Mouse (Mus musculus) cerebellum, adult 2 months (tissue): ENCODE measurements around the gene Adamtsl1. TPM values are rescaled to one million over a fixed set of nuclear protein-coding genes. Genes with fewer than 3 reads are reported as not detected.

Experiments used
- DNase-seq, 2 experiments: peaks; one replicate each; pipeline ENCODE4 v3.0.0; 2021
- H3K27ac ChIP-seq: fragments of 200-500 bp; 2 replicates; pipeline ENCODE4 v1.5.1; 2012; ENCODE audit warnings: low read length, control low read depth, inconsistent platforms; ENCODE audit not compliant: insufficient read depth
- H3K27me3 ChIP-seq: fragments of 200-500 bp; 2 replicates; pipeline ENCODE4 v1.6.1; 2012; ENCODE audit warnings: inconsistent platforms, mild to moderate bottlenecking, low read length, moderate library complexity; ENCODE audit not compliant: control insufficient read depth, insufficient read depth
- H3K4me1 ChIP-seq: fragments of 200-500 bp; 2 replicates; pipeline ENCODE4 v1.6.1; 2011; ENCODE audit warnings: low read length; ENCODE audit not compliant: control insufficient read depth, insufficient read depth
- H3K4me3 ChIP-seq: fragments of 200-500 bp; replicated peaks from 2 replicates; pipeline ENCODE3; 2011; ENCODE audit warnings: mild to moderate bottlenecking, low read depth, low read length, control low read depth; ENCODE audit not compliant: insufficient read depth
- CTCF ChIP-seq: fragments of 200-500 bp; IDR thresholded peaks from 2 replicates; pipeline ENCODE4 v1.5.1; 2011; ENCODE audit warnings: low read depth, mild to moderate bottlenecking, control low read depth, low read length, moderate library complexity, borderline replicate concordance; ENCODE audit not compliant: insufficient read depth
- POLR2A ChIP-seq: fragments of 200-500 bp; IDR thresholded peaks from 2 replicates; pipeline ENCODE4 v1.6.1; 2011; ENCODE audit warnings: low read length, control low read depth, borderline replicate concordance; ENCODE audit not compliant: insufficient read depth
- WGBS: fragments of 180-500 bp; shearing (Covaris S2); methylation state at CpG from one replicate; pipeline ENCODE4 v1.1.7; 2018; 5-methylcytosine and 5-hydroxymethylcytosine counted together
- polyA plus RNA-seq: library from polyadenylated mRNA; depleted of rRNA; stranded (reverse); fragments of >200 nt; gene quantifications from 2 replicates; pipeline ENCODE4 v1.2.3, GENCODE M21; 2012

Gene Adamtsl1
- polyA plus RNA-seq, 1 experiment: 3.3 TPM

DNA sequence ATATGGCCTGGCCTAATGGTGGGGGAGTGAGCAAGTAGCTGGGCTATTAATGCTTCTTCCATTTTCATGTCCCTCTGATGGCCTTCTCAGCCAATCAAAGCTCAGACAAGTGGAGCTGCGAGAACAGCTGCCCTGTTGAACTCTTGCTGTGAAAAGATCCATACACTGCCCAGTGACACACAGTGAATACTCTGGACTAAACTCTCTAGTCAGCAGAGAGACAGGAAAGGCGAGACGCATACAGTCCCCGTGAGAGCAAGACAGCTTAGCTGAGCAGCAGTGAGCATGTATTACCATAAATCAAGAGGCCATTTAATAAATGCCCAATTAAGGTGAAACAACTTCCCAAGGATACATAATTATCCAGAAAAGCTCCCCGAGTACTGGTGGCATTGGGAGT is 492.6 kb downstream of the Adamtsl1 start:
- Histone ChIP-seq H3K4me3 (no peak overlapping the region), H3K4me1 (no peaks in the 10 kb centered on the region), H3K27ac (no peak overlapping the region), H3K27me3 (no peaks in the 10 kb centered on the region)
- TF ChIP-seq POLR2A (no peak), CTCF (no peak)
- no peak for DNase-seq
- 59% methylated on average over 5 of the region's 5 CpGs for WGBS

- 71% methylated on average over 3 of the region's 3 CpGs for WGBS
- TF ChIP-seq CTCF (no peak), POLR2A (no peak)
- DNase-seq: no peak
- Histone ChIP-seq H3K27me3 (no peaks in the 10 kb centered on the region), H3K4me3 (no peak overlapping the region), H3K4me1 (no peaks in the 10 kb centered on the region), H3K27ac (no peak overlapping the region)
Measured at GRCm38 (mm10) chr4:86013640-86014039, 499.7 kb downstream of the Adamtsl1 start.

DNA sequence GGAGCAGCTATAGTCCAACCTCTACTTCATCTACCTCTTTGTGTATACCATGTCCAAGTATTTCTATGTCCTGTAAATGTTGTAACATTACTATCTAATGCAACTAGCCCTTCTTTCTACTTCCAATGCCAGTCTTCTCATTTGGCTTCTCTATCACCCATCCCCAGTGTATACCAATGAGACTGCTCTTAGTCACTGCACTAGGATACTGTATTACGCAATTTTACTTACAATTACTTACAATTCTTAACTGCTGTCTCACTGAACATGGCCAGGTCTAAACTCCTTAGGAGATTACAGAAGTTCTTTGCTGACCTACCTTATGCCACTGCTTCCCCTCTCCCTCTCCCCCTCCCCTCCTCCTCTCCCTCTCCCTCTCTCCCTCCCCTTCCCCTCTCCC is 505.0 kb downstream of the Adamtsl1 start:
- DNase-seq: no peak
- TF ChIP-seq POLR2A (no peak), CTCF (no peak)
- Histone ChIP-seq H3K27me3 (no peaks in the 10 kb centered on the region), H3K27ac (no peak overlapping the region), H3K4me3 (no peak overlapping the region), H3K4me1 (peaks cover 4% of the 10 kb centered on the region)
- WGBS: 96% methylated on average over 1 of the region's 1 CpGs

GRCm38 (mm10) chr4:86019586-86019985 is 505.6 kb downstream of the Adamtsl1 start:
- H3K27ac ChIP-seq: no peak overlapping the region
- WGBS: 20% methylated on average over 4 of the region's 4 CpGs
- H3K4me1 ChIP-seq: peaks cover 4% of the 10 kb centered on the region
- DNase-seq: peak; percentile 18 to 33
- no peak overlapping the region for H3K4me3 ChIP-seq
- no peaks in the 10 kb centered on the region for H3K27me3 ChIP-seq
- no peak for TF ChIP-seq POLR2A
- TF ChIP-seq CTCF: no peak

DNA sequence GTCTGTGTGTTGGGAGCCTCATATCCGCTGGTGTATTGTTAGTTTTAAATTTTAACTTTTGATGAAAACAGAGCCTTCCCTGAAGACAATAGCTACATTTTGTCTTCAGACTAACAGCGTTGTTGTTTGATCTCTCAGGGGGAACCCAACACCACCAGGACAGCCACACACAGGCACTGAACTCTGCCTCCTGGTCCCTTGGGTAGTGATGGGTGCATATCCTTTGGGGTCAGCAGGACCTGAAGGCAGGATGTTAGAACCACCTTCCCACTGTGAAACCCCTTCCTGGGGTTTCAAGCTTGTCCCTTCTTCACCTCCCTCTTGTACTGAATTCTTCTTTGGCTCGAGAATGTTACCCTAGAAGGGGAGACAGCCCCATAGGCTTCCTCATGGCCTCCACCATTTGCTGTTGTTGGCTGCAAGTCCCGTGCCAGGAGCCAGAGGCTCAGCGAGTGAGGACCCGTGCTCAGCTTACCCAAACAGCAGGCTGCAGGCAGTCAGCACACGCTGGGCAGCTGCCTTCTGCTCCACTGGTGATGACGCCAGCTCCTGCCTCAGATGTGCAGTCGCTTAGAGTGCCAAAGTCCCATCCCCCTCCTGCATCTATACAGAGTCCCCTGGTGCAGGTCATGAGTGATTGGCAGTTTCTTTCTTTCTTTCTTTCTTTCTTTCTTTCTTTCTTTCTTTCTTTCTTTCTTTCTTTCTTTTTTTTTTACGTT is 506.6 kb downstream of the Adamtsl1 start:
- Histone ChIP-seq H3K4me1 (peaks cover 4% of the 10 kb centered on the region), H3K27ac (no peak overlapping the region), H3K4me3 (no peak overlapping the region), H3K27me3 (no peaks in the 10 kb centered on the region)
- DNase-seq: no peak
- no peak for TF ChIP-seq CTCF
- no peak for TF ChIP-seq POLR2A
- 43% methylated on average over 10 of the region's 10 CpGs for WGBS

DNA sequence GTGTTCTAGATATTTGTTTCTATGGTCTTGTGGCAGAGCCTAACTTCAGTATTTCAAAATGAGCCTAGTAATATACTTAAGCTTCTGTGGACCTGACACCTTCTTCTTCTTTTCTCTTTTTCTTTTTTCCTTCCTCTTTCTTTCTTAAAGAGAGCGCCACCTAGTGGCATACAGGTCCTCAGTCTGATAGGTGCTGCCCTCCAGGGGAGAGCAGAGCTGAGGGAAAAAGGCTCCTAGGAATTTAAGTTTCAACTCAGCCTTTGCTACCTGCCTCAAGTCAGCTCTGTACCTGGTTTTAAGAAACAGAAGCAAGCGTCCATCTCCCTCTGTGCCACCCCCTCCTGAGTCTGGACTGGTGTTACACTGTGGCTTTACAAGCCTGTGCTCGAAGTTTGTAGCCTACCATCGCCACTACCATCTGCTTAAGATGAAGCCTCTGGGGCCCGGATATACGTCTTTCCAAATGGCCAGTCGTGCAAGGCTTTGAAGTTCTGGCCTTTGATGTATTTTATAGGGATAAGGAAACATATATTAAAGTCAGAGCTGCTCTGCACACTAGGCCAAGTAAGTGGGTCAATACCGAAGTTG is 510.7 kb downstream of the Adamtsl1 start:
- Histone ChIP-seq H3K4me3 (no peak overlapping the region), H3K27me3 (no peaks in the 10 kb centered on the region), H3K27ac (no peak overlapping the region), H3K4me1 (peaks cover 1% of the 10 kb centered on the region)
- whole genome bisulfite sequencing: 65% methylated on average over 8 of the region's 8 CpGs
- DNase-seq: peak; percentile 21 to 23
- TF ChIP-seq CTCF (peak; percentile 60), POLR2A (no peak)

DNA sequence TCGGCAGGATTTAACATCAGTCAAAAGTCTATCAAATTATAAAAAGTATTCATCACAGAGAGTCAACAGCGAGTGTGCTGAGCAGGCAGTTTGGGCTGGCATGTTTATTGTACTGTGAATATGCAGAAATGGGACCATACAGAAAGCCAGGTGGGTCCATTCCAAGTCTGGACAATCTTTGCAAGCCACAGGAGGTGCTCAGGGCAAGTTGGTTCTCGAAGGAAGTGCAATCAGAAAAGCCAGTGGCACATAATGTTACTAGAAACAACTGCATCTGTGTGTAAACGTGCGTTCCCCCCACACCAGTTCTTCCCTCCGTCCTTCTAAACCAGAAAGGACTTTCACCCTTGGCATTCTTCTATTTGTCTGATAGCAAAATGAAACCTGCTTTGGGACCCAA is 515.5 kb downstream of the Adamtsl1 start:
- TF ChIP-seq POLR2A (no peak), CTCF (no peak)
- Histone ChIP-seq H3K4me3 (no peak overlapping the region), H3K27ac (no peak overlapping the region), H3K4me1 (peaks cover 2% of the 10 kb centered on the region; the same call in 1 of the 2 replicates), H3K27me3 (no peaks in the 10 kb centered on the region)
- DNase-seq: no peak
- 48% methylated on average over 6 of the region's 6 CpGs for WGBS

DNA sequence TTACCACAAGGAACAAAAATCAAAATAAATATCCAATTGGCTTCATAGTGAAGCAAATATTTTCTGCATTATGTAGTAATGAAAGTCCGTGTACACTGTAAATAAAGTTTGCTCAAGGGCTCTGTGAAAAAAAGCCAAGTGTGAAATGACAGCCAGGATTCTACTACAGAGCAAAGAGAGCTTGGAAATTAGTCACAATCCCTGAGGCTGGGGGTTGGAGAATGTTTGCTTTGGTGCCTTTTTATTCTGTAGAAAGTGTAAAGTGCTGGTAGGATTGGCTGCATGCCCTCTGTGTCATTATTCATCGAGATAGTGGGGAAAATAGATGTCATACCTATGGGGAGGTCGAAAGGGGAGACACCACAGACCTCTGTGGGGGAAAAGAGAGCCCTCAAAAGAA is 516.2 kb downstream of the Adamtsl1 start:
- Histone ChIP-seq H3K4me1 (peaks cover 2% of the 10 kb centered on the region; the same call in 1 of the 2 replicates), H3K27me3 (no peaks in the 10 kb centered on the region), H3K4me3 (no peak overlapping the region), H3K27ac (no peak overlapping the region)
- TF ChIP-seq POLR2A: no peak
- TF ChIP-seq CTCF: no peak
- DNase-seq: no peak
- WGBS: 63% methylated on average over 3 of the region's 3 CpGs
